Mouse (Mus musculus) spleen, adult 18-20 months (tissue): Measurements from ENCODE around the gene Cadm1.

Experiments used
- DNase-seq, 2 experiments: peaks; one replicate each; pipeline ENCODE4 v3.0.0; 2022; ENCODE audit warnings: mixed read lengths in 2 of 2

Cadm1 gene

DNA sequence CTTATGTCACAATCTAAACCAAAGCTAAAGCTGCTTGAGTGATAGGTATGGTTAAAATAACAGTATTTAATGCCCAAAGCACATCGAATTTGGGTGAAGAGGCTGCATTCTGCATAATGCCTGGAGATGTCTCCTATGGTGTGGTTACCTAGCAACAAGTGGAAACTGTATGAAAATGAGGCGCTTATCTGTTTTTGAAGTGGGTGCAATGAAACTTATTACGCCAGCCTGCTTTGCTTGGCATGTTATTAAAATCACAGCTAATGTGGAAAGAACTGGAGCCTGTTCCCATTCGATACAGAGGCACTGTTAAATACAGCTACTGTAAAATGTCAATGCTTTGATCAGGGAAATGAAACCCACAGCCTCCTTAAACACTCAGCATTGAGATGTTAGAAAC is 79.5 kb downstream of the Cadm1 start:
- DNase-seq, result no peak

DNA sequence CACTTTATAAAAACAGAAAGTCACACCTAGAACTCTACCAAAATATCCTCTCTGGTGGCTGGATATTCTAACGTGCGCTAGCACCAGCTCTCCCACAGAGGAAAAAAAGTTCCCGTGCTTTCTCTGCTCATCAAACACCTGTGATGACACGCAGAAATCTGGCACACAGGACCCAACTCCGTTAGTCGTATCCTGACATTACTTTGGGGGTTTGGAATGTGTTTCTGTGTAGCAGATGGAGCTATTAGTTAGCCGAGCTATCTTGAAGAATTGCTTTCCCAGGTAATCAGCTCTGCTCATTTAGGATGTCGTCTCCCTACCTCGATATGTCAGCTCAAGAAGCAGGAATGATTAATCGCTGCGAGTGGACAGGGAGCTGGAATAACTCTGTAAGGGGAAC is 80.3 kb downstream of the Cadm1 start:
- no peak for DNase-seq

DNA sequence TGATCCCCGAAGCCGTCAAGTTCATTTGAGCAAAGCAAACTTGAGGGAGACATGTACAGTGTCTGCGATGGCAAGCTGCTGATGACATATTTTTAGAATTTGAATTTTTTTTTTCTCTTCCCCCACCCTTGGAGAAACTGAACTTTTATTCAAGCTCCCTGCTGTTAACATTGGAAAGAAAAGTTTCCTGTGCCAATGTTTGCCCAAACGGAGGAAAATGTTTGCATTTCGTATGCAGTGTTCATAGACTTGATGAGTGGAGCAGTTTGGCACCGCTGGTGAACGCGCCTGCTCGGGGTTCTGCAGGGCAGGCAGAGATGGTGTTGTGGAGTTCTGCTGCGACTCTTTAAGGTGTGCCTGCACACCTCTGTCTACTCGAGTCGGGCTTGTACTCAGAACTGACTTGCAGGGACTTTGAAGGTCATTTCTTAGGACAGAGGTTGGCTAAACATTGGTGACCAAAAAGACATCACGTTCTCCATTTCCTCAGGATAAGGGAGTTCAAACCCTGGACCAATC is 83.0 kb downstream of the Cadm1 start:
- DNase-seq, result no peak

DNA sequence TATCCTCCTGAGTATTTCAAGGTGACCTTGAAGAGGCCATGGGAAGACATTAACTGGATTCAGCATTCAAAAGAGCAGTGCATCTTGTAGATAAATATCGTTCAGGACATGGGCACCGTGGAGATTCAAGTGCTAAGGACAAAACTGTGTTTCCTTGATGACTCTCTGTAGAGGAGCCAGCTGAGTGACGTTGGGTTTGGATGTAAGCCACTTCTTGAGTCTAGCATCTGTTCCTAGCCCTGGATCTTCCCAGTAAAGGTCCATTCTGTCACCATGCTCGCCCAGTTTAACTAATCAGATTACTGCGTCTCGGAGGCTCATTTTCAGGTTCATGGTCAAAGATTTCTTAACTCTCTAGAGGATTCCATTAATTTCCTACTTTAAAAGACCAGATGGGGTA is 85.1 kb downstream of the Cadm1 start:
- no peak for DNase-seq

DNA sequence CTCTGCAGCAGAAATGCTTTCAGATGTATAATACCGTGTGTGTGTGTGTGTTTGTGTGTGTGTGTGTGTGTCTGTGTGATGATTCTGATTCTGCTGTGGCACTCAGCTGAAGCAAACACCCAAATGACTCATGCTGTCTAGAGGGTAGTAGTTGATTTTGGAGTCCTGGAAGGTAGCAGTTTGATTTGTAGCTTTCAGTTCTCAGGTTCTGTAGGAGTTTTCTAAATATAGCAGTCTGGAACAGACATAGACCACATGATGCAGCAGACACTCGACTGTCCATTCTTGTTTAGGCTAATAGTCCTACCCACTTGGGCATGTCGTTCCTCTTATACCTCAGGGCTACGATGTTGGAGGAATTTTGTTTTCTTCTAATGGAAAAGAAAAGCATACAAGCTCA is 86.4 kb downstream of the Cadm1 start:
- no peak for DNase-seq

DNA sequence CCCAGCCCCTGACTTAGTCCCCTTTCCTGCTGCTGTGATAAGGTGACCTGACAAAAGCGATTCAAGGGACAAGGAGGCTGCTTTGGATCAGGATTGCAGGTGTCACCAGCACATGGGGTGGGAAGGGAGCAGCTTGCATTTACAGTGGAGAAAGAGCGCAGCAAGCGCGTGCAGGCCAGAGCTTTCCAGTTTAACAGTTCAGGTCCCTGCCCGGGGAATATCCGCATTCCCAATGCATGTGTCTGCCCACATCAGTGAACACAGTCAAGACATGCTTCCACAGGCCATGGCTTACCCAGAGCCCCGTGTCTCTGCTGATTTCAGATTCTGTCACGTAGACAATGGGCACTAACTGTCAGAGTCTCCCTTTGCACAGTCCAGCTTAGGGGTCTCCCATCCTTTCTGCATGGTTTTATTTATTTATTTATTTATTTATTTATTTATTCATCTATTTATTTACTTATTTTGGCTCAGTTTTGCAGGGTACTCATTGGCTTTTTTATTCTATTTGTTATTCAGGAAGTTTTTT is 89.6 kb downstream of the Cadm1 start:
- no peak for DNase-seq

DNA sequence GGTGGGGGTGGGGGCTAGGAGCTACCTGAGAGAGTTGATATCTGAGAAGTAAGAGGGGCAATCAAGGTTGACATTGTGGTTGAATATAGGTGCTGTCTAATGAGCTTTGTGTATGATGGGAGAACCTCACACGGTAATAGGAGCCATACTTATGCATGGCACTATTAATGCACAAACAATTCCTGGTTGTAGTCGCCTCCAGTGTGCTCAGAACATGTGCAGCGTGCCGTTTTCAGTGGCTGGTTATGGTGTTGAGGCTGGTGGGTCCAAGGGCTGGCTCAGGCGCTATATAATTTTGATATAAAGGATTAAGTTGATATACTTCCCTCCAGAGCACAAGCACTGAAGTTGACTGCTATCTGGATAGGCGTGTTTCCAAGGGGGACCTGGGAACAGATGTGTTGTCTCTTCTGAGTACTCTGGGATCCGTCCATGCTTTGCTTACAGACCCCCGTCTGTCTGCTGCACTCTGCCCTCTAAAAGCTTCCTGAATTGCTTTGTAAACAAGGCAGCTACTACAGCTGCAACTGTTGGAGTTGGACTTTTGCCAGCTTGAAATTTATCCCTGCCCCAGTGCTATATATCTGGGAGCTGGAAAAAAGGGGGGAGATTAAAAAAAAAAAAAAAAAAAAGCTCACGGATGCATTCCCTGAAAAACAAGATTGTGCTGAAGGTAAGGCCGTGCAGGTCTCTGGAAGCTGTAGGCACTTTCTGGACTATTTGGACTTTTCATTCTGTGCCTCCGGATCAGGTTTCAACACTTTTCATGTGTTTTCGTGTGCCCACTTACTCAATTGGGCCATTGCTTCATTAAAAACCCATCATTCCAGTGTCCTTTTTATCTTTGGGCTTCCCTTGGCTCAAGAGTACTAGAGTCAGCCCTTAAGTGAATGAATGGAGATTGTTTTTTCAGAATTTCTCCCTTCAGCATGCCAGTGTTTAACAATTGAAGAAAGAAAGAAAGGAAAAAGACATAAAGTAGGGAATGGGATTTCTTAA is 93.8 kb downstream of the Cadm1 start:
- DNase-seq, result no peak

DNA sequence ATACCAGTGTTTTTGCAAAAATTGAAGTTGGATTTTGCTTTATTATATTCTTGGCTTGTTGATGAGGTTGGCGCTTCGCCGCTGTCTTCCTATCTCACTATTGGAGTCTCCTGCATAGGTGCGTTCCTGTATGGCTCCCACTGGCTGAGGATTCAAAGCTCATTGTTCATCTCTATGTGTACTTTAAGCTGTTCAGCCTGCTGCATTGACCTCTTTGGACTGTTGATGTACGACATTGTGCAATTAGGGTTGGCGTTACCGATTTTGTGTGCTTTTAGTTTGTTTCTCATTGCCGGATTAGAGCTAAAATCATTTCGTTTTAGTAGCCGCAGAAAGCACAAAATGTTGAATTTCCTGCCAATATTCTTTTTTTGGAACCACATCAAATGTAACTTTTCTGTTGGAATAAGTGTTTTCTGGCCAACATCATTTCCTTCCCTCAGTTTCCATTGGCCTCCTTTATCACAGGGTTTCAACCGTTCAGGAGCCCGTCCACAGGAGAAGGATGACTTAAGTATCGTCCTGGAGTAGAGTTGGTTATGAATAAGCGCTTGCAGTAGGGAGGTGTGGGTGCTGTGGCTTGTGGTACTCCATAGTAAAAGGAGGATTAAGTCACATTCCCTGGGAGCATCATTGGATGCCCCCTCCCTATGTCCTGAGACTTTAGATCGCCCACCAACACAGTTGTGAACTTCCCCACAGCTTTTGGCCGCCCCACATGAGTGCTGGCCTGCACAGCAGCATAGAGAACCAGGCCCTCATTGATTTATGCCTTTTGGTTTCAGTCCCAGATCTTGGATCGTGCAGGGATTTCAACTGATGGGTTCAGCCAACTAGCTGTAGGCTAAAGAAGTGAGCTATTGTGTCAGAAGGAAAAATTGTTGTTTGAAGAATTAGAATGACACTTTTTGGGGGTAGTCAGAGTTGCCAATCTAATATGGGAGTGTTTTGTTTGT is 94.9 kb downstream of the Cadm1 start:
- DNase-seq, result no peak

DNA sequence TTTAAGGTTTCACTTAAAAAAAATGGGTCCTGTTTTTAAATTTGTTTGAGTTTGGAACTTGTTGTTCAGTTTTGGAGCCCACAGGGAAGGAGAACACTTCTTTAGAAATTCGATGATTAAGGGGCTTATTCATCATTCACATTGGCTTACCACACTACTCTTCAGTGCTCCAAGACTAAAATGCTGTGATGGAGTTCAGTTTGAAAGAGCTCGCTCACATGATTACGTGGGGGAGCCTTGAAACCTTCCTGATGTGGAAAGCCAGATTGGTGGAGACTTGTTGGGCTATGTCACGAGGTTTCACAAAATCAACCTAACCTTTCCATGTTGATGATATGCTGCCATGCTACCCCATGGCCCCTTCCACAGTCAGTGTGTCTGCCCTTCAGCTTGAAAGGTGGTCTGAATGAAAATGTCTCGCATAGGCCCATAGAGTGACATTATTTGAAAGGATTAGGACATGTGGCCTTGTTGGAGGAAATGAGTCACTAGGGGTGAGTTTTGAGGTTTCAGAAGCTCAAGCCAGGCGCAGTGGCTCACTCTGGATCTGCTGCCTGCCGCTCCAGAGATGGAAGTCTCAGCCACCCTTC is 95.7 kb downstream of the Cadm1 start:
- DNase-seq, result no peak

DNA sequence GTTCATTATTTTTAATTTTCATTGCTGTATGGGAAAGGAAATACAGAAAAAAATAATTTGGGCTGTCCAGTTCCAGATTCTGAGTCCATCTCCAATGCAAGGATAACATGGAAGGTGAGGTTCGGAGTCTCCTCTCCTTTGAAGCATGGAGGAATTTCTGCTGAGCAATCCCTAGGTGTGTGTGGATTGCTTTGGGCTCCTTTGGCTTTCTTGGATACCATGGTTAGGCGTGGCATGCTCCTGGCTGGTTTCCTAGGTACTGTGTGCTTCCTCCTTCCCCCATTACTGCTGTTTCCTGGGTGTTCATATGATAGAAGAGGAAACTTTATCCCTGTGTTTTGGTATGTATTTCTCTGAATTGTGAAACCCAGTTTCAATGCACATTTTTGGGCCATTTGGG is 98.0 kb downstream of the Cadm1 start:
- no peak for DNase-seq

DNA sequence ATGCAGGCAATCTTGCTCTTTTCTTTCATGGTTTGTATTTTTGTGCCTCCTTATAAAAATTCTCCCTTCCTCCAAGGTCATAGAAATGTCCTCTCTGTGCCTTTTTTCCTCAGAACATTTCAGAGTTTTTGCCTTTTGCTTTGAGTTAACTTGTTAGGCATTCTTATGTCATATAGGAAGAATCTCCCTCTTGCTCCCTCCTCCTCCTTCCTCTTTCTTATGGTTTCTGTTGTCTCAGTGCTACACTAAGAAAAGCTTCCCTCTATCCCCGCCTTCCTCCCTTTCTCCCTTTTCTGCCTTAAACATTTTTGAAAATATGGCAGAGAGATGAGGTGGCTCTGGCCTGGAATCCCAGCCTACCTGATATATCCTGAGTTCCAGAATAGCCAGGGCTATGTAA is 98.6 kb downstream of the Cadm1 start:
- no peak for DNase-seq

DNA sequence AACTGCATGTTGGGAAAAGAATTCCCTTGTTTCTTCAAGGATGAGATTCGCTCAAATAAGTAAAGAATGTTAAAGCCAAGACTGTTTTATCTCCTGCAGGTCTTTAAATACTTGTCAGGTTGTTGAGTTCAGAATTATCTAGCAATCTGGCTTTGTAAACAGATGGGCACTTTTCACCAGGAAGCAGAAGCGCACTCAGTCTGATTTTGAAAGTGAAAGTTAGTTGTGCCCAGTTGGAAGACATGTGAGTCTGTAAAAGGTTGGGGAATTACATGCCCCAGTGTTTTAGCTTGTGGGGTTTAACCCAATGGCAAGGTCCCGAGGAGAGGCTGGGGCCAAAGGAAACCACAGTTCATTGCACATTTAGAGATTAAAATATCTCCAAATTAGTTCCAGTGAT is 104.7 kb downstream of the Cadm1 start:
- no peak for DNase-seq

DNA sequence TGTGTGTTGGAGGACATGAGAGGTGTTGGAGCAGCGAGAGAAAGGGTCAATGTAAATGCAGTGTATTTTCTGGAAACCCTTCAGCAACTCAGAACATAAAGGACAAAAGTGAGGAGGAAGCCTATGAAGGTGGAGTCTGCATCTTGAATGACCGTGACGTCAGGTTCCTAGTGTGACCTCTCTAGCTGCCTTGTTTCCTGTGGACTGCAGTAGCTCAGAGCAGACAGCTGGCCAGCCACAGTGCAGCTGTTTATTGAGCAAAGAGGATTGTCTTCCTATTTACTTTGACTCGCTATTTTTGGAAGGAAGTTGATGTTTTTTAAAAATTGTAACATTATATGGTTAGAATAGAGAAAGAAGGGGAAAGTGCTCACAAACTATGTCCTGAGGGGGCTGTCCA is 112.7 kb downstream of the Cadm1 start:
- no peak for DNase-seq

DNA sequence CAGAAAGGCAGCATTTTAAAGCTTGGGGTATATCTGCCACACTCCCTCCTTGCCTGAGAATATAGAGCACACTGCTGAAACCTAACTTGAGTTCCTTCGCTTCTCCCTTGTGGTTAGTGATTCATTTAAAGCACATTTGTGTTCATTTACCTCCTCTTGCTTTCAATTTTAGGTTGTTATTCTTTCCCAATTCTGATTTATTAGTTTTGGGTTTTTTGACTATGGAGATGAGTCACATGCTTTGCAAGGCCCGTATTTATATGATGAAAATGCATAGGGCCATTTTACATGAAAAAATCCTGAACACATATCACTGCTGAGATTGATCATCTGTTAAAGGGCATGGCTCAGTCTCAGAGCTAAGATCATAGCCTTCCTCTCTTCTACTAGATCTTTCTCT is 115.1 kb downstream of the Cadm1 start:
- DNase-seq, result no peak

DNA sequence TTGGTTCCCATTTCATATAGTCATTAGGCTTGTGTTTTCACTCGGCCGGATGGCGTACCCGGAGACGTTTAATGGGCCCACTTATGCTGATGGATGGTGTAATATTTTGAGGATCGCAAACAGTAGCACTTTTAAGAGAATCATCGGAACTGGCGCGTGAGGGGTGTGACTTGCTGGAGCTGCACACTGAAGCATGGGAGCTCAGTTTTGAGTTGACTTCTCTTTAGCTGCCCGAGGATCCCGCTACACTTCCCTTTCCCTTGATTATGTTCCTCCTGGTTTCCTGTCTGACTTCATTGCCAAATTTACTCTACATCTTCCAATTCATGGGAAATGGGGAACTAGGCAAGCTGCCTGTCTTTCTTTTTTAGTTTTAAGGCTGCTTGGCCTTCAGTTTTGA is 121.5 kb downstream of the Cadm1 start:
- no peak for DNase-seq

DNA sequence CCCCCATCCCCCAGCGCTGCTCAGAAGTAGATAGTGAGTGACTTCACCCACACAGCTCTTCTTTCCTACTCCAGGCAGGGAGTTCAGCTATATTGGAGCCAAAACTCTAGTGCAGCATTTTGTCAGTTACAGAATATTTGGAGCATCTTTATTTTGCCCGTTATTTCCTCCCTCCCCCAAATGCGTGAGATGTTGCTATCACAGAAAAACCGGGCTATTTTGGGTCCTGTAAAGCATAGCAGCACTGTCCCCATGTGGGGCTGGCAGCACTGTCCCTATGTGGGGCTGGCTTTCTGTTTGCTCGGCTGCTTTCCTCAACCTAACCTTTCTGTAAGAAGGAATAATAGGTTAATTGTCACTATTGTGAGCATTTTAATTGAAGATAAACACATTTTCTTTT is 122.2 kb downstream of the Cadm1 start:
- DNase-seq, result no peak

DNA sequence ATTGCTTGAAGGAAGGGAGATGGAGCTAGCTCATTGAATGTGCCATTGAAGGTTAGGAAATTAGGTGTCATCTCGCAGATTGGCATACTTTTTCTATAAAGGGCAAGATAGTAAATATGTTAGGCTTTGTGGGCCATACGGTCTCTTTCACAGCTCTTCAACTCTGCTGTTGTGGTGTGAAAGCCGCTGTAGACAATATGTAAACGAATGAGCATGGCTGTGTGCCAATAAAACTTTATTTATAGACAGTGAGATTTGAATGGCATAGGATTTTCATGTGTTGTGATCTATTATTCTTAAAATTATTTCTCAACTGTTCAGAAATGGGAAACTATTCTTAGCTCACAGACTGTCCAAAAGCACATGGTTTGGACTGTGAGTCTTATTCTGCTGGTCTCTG is 123.0 kb downstream of the Cadm1 start:
- DNase-seq, result no peak

DNA sequence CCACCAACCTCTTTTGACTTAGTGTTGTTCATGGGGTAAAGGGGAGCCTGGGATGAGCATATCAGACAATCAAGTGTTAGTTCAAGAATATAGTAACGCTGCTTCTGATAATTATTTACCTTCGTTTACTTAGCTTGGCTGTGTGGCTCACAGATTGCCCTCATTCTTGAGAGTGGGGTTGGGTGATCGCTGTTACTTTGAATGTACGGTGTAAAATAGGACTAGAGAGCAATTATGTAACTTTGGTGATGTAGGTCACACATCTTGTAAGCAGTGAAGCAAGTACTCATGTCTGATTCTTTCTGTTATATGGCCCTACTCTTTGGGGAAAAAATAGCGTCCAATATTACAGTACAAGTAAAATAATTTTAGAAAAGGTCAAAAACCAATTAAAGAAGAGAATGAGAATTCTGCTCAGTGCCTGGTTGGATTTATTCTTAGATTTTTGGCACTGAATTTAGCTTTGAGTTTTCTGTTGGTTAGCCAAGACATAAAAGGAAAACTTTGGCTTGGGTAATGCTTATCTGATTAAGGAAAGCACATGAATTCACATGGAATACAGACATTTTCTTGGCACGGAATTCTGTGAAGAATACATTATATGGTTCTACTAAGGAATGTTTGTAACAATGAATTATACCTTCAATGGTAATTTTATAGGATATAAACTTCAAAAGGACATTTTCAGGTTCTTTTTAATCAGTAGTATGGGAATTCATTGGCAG is 129.6 kb downstream of the Cadm1 start:
- no peak for DNase-seq

DNA sequence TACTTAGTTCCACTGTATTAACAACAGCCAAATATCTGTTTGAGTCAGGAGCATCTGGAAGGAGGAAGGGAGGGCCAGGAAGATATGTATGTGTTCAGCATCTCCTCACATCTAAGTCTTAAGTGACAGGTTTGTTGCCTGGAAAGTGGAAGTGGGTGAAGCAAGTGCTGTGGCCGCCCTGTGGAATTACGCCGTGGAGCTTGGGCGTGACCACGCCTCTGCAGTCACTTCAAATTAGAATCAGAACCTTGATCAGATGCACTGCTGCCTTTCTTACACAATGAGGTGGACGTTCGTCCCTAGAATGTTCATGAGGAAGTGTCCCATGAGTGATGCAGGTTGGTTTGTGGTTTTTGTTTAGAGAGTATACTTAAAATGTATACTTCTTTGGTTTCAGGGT is 131.6 kb downstream of the Cadm1 start:
- DNase-seq, result no peak

DNA sequence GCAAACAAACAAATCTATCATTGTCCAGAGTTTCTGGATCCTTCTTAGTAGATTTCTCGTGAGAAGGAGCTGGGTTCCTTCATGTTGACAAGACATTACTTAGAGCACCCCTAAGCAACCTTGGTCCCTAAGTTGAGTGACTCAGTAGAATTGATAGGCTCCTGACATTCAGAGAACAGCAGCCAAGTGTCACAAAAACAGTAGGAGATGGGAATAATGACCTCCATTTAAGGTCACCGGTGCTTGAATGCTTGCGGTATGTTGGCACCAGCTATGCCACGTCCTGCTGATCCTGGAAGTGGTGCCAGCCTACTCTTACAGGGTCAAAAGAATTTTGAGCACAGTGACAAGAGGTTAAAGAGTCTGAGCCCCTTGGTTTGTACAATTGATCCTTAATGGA is 139.2 kb downstream of the Cadm1 start:
- no peak for DNase-seq

DNA sequence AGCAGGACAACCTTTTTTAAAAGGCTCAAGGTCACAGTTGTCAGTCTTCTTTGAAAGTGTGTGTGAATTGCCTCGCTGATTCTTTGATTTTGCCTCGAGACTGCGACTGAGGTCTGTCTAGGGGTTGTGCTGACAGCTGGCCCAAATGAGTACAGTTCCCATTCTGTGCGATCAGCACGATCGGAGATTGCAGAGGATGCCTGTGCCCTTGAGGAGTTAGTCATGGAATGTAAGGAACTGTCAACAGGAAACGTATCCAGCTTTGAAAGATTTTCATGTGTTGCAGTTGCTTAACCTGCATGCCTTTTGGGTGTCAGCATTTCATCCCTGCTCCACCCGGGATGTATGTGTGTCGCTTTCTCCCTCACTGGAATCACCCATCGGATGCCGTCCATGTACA is 141.6 kb downstream of the Cadm1 start:
- DNase-seq, result no peak
